Mouse (Mus musculus): ENCODE data around the gene Tcf7l2. TPM values are rescaled to one million over a fixed set of nuclear protein-coding genes. Genes with fewer than 3 reads are reported as not detected.

Tcf7l2 gene
- polyA plus RNA-seq, 1 experiment from 2014 or later, result 76.8 TPM

- no peak for ATAC-seq (ENCODE audit: insufficient read depth, low FRiP score)
- Histone ChIP-seq H3K4me1 (ENCODE audit: control insufficient read depth, insufficient read depth, low read length) (peaks cover 7% of the 10 kb centered on the region), H3K9ac (ENCODE audit: low read length) (no peak overlapping the region), H3K9me3 (replicated peaks; ENCODE audit: control insufficient read depth, low read length) (no peaks in the 10 kb centered on the region), H3K36me3 (ENCODE audit: control insufficient read depth, insufficient read depth, low read length) (no peaks in the 10 kb centered on the region), H3K27ac (ENCODE audit: low read length) (no peak overlapping the region), H3K4me2 (ENCODE audit: low read depth, low read length) (no peak overlapping the region), H3K4me3 (replicated peaks; ENCODE audit: low read length) (no peak overlapping the region), H3K27me3 (ENCODE audit: control insufficient read depth, insufficient read depth, low read length) (no peaks in the 10 kb centered on the region)
- 89% methylated on average over 4 of the region's 4 CpGs for WGBS
These were observed 115.7 kb downstream of the Tcf7l2 start for GRCm38 (mm10) chr19:55857328-55857727.

GRCm38 (mm10) chr19:55860009-55860743 lies 118.6 kb downstream of the Tcf7l2 start:
- no peaks in the 10 kb centered on the region for H3K9me3 ChIP-seq (replicated peaks; ENCODE audit: control insufficient read depth, low read length)
- 67% methylated on average over 10 of the region's 10 CpGs for WGBS
- no peaks in the 10 kb centered on the region for H3K27me3 ChIP-seq (ENCODE audit: control insufficient read depth, insufficient read depth, low read length)
- no peaks in the 10 kb centered on the region for H3K36me3 ChIP-seq (ENCODE audit: control insufficient read depth, insufficient read depth, low read length)
- H3K4me1 ChIP-seq (ENCODE audit: control insufficient read depth, insufficient read depth, low read length), result no peaks in the 10 kb centered on the region; the same call in 1 of the 2 replicates
- no peak overlapping the region for H3K27ac ChIP-seq (ENCODE audit: low read length)
- no peak for ATAC-seq (ENCODE audit: insufficient read depth, low FRiP score)
- H3K4me3 ChIP-seq (replicated peaks; ENCODE audit: low read length), result no peak overlapping the region
- H3K4me2 ChIP-seq (ENCODE audit: low read depth, low read length), result no peak overlapping the region
- no peak overlapping the region for H3K9ac ChIP-seq (ENCODE audit: low read length)

- 39% methylated on average over 2 of the region's 2 CpGs for WGBS
- H3K36me3 ChIP-seq (ENCODE audit: control insufficient read depth, insufficient read depth, low read length), result no peaks in the 10 kb centered on the region
- no peak for ATAC-seq (ENCODE audit: insufficient read depth, low FRiP score)
- H3K27ac ChIP-seq (ENCODE audit: low read length), result peak overlapping the region; percentile 16; the same call in 1 of the 2 replicates
- no peaks in the 10 kb centered on the region for H3K9me3 ChIP-seq (replicated peaks; ENCODE audit: control insufficient read depth, low read length)
- H3K4me3 ChIP-seq (replicated peaks; ENCODE audit: low read length), result no peak overlapping the region
- H3K9ac ChIP-seq (ENCODE audit: low read length), result no peak overlapping the region
- no peak overlapping the region for H3K4me2 ChIP-seq (ENCODE audit: low read depth, low read length)
- H3K27me3 ChIP-seq (ENCODE audit: control insufficient read depth, insufficient read depth, low read length), result no peaks in the 10 kb centered on the region
- H3K4me1 ChIP-seq (ENCODE audit: control insufficient read depth, insufficient read depth, low read length), result peaks cover 4% of the 10 kb centered on the region; the same call in 1 of the 2 replicates
These were observed 120.1 kb downstream of the Tcf7l2 start for GRCm38 (mm10) chr19:55861746-55862145.

- WGBS, result 67% methylated on average over 3 of the region's 3 CpGs
These were observed 120.9 kb downstream of the Tcf7l2 start for GRCm38 (mm10) chr19:55862559-55862958.

GRCm38 (mm10) chr19:55865049-55865448 lies 123.4 kb downstream of the Tcf7l2 start:
- peaks cover 6% of the 10 kb centered on the region; the same call in 1 of the 2 replicates for H3K4me1 ChIP-seq (ENCODE audit: control insufficient read depth, insufficient read depth, low read length)
- no peaks in the 10 kb centered on the region for H3K36me3 ChIP-seq (ENCODE audit: control insufficient read depth, insufficient read depth, low read length)
- H3K27ac ChIP-seq (ENCODE audit: low read length), result peak overlapping the region; percentile 3
- no peak overlapping the region for H3K9ac ChIP-seq (ENCODE audit: low read length)
- no peak for ATAC-seq (ENCODE audit: insufficient read depth, low FRiP score)
- H3K27me3 ChIP-seq (ENCODE audit: control insufficient read depth, insufficient read depth, low read length), result no peaks in the 10 kb centered on the region
- H3K4me2 ChIP-seq (ENCODE audit: low read depth, low read length), result no peak overlapping the region
- no peak overlapping the region for H3K4me3 ChIP-seq (replicated peaks; ENCODE audit: low read length)
- no peaks in the 10 kb centered on the region for H3K9me3 ChIP-seq (replicated peaks; ENCODE audit: control insufficient read depth, low read length)
- 92% methylated on average over 2 of the region's 2 CpGs for WGBS

More at GRCm38 (mm10) chr19:55862559-55862958, 120.9 kb downstream of the Tcf7l2 start:
- Histone ChIP-seq H3K4me3 (replicated peaks; ENCODE audit: low read length) (no peak overlapping the region), H3K36me3 (ENCODE audit: control insufficient read depth, insufficient read depth, low read length) (no peaks in the 10 kb centered on the region), H3K9ac (ENCODE audit: low read length) (no peak overlapping the region), H3K27ac (ENCODE audit: low read length) (no peak overlapping the region; the same call in 1 of the 2 replicates), H3K9me3 (replicated peaks; ENCODE audit: control insufficient read depth, low read length) (no peaks in the 10 kb centered on the region), H3K4me2 (ENCODE audit: low read depth, low read length) (no peak overlapping the region), H3K27me3 (ENCODE audit: control insufficient read depth, insufficient read depth, low read length) (no peaks in the 10 kb centered on the region), H3K4me1 (ENCODE audit: control insufficient read depth, insufficient read depth, low read length) (peaks cover 4% of the 10 kb centered on the region; the same call in 1 of the 2 replicates)
- ATAC-seq (ENCODE audit: insufficient read depth, low FRiP score), result no peak

- ATAC-seq (ENCODE audit: insufficient read depth, low FRiP score), result peak; percentile 82
- no peaks in the 10 kb centered on the region for H3K27me3 ChIP-seq (ENCODE audit: control insufficient read depth, insufficient read depth, low read length)
- H3K4me1 ChIP-seq (ENCODE audit: control insufficient read depth, insufficient read depth, low read length), result peaks cover 15% of the 10 kb centered on the region
- no peaks in the 10 kb centered on the region for H3K36me3 ChIP-seq (ENCODE audit: control insufficient read depth, insufficient read depth, low read length)
- no peak overlapping the region for H3K4me2 ChIP-seq (ENCODE audit: low read depth, low read length)
- peak overlapping the region; percentile 3; the same call in 1 of the 2 replicates for H3K27ac ChIP-seq (ENCODE audit: low read length)
- H3K9me3 ChIP-seq (replicated peaks; ENCODE audit: control insufficient read depth, low read length), result no peaks in the 10 kb centered on the region
- H3K4me3 ChIP-seq (replicated peaks; ENCODE audit: low read length), result no peak overlapping the region
- H3K9ac ChIP-seq (ENCODE audit: low read length), result no peak overlapping the region
- 63% methylated on average over 13 of the region's 13 CpGs for WGBS
These were observed 124.4 kb downstream of the Tcf7l2 start for GRCm38 (mm10) chr19:55865774-55866578.

- 66% methylated on average over 6 of the region's 6 CpGs for WGBS
- Histone ChIP-seq H3K4me3 (replicated peaks; ENCODE audit: low read length) (no peak overlapping the region), H3K4me1 (ENCODE audit: control insufficient read depth, insufficient read depth, low read length) (peaks cover 20% of the 10 kb centered on the region), H3K27me3 (ENCODE audit: control insufficient read depth, insufficient read depth, low read length) (no peaks in the 10 kb centered on the region), H3K27ac (ENCODE audit: low read length) (peak overlapping the region; percentile 6; the same call in 1 of the 2 replicates), H3K36me3 (ENCODE audit: control insufficient read depth, insufficient read depth, low read length) (no peaks in the 10 kb centered on the region), H3K9me3 (replicated peaks; ENCODE audit: control insufficient read depth, low read length) (no peaks in the 10 kb centered on the region), H3K4me2 (ENCODE audit: low read depth, low read length) (no peak overlapping the region), H3K9ac (ENCODE audit: low read length) (no peak overlapping the region)
- ATAC-seq (ENCODE audit: insufficient read depth, low FRiP score), result no peak
These were observed 125.6 kb downstream of the Tcf7l2 start for GRCm38 (mm10) chr19:55867255-55867654.

- 54% methylated on average over 3 of the region's 3 CpGs for WGBS
- Histone ChIP-seq H3K27ac (ENCODE audit: low read length) (peak overlapping the region; percentile 30), H3K9me3 (replicated peaks; ENCODE audit: control insufficient read depth, low read length) (no peaks in the 10 kb centered on the region), H3K9ac (ENCODE audit: low read length) (no peak overlapping the region), H3K4me1 (ENCODE audit: control insufficient read depth, insufficient read depth, low read length) (peaks cover 20% of the 10 kb centered on the region), H3K4me3 (replicated peaks; ENCODE audit: low read length) (no peak overlapping the region), H3K27me3 (ENCODE audit: control insufficient read depth, insufficient read depth, low read length) (no peaks in the 10 kb centered on the region), H3K4me2 (ENCODE audit: low read depth, low read length) (no peak overlapping the region), H3K36me3 (ENCODE audit: control insufficient read depth, insufficient read depth, low read length) (no peaks in the 10 kb centered on the region)
- peak; percentile 45; the same call in 1 of the 2 replicates for ATAC-seq (ENCODE audit: insufficient read depth, low FRiP score)
These were observed 126.3 kb downstream of the Tcf7l2 start for GRCm38 (mm10) chr19:55867905-55868304.

GRCm38 (mm10) chr19:55868597-55868996 lies 127.0 kb downstream of the Tcf7l2 start:
- H3K9ac ChIP-seq (ENCODE audit: low read length), result no peak overlapping the region
- H3K4me1 ChIP-seq (ENCODE audit: control insufficient read depth, insufficient read depth, low read length), result peaks cover 20% of the 10 kb centered on the region
- H3K4me3 ChIP-seq (replicated peaks; ENCODE audit: low read length), result no peak overlapping the region
- H3K9me3 ChIP-seq (replicated peaks; ENCODE audit: control insufficient read depth, low read length), result no peaks in the 10 kb centered on the region
- WGBS, result 86% methylated on average over 4 of the region's 4 CpGs
- no peaks in the 10 kb centered on the region for H3K27me3 ChIP-seq (ENCODE audit: control insufficient read depth, insufficient read depth, low read length)
- H3K27ac ChIP-seq (ENCODE audit: low read length), result peak overlapping the region; percentile 17; the same call in 1 of the 2 replicates
- ATAC-seq (ENCODE audit: insufficient read depth, low FRiP score), result no peak
- H3K4me2 ChIP-seq (ENCODE audit: low read depth, low read length), result no peak overlapping the region
- H3K36me3 ChIP-seq (ENCODE audit: control insufficient read depth, insufficient read depth, low read length), result no peaks in the 10 kb centered on the region

Measured in stomach, embryonic 16.5 days (tissue).